Mouse (Mus musculus): ENCODE data around the gene Frmd4a.
"Not testable (repeated sequence)": the region's sequence is repeated elsewhere in the genome, so short reads cannot be mapped to it uniquely, and the experiment has no call there.

Gene Frmd4a

DNA sequence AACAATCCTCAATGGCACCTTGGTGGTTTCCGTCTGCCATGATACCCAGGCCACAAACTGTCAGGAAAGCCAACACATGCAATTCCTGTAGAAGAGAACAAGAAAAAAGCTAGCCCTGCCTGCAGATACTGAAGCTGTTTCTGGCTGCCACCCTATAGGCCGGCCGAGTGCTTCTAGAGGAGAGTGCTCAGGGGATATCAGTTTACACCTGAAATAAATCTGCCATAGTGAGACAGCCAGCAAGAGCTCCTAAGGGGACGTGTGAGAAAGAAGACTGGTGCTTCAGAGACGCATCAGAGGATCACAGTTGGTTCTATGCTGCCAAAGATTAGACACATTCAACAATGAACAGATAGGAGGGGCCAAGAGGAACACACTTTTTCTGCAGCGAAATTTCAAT, 593.8 kb downstream of the Frmd4a start:
- in situ Hi-C loops (cut with MseI, MboI) = no loop called here

DNA sequence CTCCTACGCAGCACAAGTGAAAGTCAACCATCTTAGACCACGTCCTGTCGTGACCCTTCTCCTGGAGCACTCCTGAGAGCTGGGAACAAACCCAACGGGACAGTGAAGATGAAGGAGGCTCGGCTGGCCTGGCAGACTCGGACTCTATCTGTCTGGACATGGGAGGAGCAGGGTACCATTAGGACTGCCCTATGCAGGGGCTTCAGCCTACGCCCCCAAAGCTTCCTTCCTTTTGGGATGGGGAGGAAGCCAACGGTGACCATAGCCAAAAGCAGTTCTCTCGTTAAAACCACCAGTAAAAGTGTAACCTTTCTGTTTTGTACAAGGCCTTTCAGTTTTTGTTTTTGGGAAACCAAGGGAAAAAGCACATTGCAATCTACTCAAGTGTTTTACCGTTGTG, 594.2 kb downstream of the Frmd4a start:
- in situ Hi-C loops (cut with MseI, MboI) = no loop called here

DNA sequence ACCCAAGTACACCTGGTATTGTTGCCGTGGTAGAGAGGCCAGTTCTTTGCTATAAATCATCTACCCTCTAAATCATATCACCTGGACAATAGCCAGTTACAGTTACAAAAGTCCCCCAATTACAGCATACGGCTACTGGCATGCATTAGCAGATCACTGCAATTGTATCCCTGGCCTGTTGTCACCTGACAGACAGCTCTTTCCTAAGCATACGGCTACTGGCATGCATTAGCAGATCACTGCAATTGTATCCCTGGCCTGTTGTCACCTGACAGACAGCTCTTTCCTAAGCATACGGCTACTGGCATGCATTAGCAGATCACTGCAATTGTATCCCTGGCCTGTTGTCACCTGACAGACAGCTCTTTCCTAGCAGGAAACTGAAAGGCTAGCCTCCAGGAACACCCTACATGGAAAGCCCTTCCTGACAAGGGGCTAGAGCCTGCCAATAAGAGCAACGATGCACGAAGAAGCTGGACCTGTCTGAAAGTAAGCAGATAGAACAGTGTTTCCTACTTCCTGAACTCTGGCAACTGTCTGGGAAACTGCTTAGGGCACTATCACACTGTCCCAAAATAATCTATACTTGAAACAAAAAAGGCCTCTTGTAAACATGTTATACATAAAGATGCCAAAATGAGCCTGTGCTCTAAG, 596.9 kb downstream of the Frmd4a start:
- in situ Hi-C loops (cut with MseI, MboI) = not testable (repeated sequence)

DNA sequence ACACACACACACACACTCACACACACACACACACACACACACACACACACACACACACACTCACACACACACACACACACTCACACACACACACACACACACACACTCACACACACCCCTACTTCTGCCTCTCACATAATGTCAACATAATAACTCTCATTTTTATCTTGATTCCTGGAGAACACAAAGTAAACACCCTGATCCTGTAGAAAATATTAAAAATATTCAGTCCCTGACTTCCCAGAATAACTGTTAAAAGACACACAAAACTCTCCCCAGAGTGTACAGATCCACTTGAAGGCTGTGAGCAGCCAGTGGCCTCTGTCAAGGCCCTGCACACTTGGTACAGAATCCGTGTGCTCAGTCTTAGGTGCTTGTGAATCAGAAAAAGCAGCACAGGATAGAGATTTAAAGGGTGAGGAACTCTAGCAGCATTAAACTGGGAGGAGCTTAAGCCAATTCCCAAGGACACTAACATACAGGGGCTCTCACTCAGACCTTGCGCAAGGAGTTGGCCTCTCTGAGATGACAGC, 597.6 kb downstream of the Frmd4a start:
- in situ Hi-C loops (cut with MseI, MboI) = no loop called here

DNA sequence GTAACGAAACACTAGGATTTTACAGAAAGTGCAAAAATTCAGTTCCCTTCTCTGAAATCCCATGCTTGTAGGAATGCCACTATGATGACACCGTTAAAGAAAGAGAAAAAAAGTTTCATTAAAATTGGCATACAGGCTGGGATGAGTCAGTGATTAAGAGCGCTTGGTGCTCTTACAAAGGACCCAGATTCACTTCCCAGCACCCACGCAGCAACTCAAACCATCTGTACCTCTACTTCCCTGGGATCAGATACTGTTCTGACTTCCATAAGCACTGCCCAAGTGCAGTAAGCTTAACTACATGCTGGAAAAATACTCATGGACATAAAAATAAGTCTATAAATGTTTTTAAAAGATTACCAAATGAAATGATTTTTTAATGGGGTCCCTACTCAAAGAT, 599.5 kb downstream of the Frmd4a start:
- in situ Hi-C loops (cut with MseI, MboI) = no loop called here

DNA sequence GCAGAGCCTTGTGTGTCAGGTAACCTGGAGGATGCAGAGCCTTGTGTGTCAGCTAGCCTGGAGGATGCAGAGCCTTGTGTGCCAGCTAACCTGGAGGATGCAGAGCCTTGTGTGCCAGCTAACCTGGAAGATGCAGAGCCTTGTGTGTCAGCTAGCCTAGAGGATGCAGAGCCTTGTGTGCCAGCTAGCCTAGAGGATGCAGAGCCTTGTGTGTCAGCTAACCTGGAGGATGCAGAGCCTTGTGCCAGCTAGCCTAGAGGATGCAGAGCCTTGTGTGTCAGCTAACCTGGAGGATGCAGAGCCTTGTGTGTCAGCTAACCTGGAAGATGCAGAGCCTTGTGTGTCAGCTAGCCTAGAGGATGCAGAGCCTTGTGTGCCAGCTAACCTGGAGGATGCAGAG, 601.6 kb downstream of the Frmd4a start:
- in situ Hi-C loops (cut with MseI, MboI) = not testable (repeated sequence)

DNA sequence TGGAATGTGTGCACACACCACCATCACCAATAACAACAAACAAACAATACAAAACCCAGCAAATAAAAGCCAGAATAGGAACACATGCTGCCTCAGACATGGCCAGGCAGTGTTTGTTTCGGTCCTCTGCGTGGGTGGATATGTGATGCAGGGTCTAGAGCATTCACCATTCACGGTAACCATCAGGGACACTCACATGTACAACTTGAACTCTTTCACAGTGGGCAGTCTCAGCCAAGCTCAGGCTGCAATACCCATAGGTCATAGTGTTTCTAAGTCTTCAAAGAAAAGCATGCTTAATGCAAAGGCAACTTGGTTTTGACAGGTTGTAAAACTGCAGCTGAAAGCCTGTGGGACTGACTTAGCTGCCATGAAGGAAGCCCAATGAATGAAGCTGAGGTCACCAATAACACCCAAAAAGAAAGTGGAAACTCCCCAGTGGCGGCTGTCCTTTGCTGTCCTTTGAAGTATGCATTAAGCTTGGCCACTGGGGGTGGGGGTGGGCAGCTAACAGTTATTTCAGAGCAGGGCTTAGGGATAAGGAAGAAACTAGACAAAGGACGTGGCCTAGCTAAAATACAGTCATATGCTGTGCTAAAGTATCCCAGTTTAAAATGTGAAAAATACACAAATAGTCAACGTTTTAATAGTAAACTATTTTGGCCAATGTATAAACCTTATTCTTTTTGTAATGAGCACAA, 602.5 kb downstream of the Frmd4a start:
- in situ Hi-C loops (cut with MseI, MboI) = no loop called here

DNA sequence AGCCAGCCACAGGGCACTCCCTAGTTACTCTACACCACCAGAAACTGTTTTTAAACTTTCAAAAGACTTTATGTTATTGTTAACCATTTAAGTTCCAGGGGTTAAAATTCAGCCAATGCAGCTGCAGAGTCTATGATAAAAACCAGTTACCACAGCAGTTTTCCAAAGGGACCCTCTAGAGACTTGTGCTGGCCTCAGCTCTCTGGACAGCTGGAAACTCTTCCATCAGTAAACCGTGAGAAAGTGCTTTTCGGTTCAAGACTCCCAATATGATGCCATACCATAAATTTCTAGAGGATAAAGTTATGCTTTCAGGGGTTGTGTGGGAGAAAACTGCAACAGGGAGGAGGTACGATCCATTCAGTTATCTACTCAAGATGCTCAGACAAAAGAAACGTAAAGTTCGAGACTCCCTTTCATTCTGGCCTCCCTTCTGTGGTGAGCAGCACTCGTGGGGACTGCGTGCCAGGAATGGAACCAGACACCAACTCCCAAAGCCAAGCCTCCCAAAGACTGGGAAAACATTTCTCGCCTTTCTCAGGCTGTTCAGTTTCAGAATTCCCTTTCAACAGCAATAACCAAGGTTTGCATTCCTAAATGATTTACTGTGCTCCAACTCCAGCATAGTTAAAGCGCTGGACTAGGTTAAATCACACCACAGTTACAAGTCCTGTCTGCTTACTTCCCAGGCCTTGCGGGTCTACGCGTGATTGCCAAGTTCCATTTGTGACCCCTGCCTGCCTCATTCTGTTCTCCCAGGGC, 603.3 kb downstream of the Frmd4a start:
- in situ Hi-C loops (cut with MseI, MboI) = no loop called here

DNA sequence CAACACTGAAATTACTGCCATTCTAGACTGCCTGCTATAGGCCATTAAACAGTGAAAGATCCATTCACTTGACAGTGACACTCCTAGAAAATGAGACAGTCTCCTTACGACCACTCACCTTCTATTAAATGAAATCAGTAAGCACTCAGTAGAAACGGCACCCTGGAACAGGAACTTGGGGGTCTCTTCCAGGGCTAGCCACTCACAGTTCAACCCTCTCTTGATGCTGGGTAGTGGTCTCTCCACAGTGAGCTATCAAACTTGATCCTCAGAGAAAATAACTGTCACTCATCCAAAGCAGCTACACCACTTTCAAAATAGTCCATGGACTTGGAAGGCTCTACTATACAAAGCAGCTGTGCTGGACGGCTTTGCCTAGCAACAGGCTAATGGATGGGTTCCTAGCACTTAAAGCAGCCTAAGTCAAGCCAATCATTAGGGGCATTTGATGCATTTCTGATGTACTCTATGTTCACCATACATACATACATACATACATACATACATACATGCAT, 604.0 kb downstream of the Frmd4a start:
- in situ Hi-C loops (cut with MseI, MboI) = no loop called here

DNA sequence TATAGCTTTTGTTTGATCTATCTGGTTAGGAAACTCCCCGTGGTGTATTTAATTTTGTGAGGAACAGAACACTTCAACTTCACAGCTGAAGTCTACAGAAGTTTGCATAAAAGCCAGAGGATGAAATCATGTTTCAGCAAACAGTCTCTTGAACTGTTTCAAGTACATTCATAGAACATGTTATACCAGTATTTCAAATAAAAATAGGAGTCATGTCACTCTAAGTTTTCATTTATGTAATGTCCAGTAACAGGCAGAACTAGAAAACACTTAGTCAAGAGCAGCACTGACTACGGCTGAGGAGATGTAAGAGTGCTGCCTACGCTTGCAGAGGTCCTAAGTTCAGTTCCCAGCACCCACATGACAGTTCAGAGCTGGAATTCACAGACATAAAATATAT, 609.4 kb downstream of the Frmd4a start:
- in situ Hi-C loops (cut with MseI, MboI) = no loop called here

DNA sequence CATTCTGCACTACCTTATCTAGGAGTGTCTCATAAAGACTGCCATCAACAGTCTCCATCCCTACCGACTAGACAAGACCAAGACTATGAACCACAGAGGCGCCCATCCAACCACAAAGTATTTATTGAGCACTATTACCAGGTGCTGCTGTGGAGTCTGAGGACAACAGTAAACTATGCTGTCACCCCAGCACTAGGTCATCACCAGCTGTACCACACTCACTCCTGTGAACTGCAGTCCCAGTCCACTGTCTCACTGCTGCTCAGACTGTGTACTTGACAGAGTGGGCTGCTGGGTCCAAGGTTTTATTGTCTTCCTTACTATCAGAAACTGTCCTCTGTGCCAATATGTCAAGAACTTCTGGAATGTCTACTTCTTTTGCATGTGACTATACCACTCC, 611.4 kb downstream of the Frmd4a start:
- in situ Hi-C loops (cut with MseI, MboI) = no loop called here

DNA sequence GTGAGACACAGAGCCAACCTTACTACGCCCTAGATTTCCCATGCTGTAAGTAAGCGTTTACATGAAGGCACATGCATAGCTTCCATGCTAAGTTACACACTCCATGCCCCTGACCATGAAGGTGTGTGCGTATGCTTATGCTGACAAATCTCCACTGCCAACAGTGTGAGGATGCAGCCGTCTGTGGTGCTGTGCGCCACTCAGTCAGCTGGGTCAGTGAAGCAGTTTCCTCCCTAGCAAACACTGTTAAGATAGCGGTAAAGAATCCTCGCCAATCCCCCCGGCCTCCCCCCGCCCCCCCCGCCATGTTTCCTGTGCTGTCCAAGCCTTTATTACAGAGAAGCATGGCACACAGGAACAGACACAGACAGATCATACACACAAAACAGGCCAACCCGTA, 612.0 kb downstream of the Frmd4a start:
- in situ Hi-C loops (cut with MseI, MboI) = no loop called here

DNA sequence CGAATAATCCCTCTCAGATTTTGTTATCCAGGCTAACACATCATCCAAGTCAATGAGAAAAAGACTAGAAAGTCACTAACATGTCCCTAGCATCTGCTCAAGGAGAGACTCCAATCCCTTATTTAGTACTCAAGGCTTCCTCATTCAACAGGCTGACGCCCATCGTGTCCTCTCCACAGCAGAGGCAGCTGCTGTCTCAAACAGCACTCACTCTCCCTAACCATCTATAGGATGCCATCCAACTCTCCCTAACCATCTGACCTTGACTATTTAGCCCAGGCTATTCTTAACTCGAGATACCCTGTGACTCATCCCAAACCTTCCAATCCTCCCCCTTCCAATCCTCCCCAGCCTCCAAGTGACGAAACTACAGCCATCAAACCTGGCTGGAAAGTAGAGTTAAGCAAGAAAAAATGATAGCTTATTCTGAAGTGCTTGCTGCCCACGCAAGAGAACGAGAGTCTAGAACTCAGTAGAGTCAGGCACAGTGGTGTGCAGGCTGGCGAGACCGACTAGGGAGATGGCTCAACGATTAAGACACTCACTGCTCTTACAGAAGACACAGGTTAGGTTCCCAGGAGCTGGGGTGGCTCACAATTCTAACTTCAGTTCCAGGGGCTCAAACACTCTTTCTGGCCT, 612.8 kb downstream of the Frmd4a start:
- in situ Hi-C loops (cut with MseI, MboI) = no loop called here

DNA sequence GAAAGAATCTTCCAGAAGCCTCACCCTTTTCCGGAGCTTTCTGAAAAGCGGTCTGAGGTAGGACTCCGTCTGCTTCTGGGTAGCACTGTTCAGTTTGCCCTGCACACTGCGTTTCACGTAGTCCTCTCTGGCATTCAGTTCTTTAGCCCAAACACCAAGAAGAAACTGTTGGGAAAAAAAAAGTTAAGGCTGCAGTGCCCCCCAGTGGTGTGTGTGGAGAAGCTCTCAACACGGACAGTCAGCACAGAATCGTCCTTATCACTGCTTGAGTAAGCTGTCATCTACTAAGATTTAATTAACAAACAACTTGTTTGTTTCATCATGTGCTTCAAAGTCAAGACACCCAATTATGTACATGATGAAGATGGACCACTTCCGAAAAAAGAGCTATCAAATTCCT, 618.3 kb downstream of the Frmd4a start:
- in situ Hi-C loops (cut with MseI, MboI) = no loop called here

DNA sequence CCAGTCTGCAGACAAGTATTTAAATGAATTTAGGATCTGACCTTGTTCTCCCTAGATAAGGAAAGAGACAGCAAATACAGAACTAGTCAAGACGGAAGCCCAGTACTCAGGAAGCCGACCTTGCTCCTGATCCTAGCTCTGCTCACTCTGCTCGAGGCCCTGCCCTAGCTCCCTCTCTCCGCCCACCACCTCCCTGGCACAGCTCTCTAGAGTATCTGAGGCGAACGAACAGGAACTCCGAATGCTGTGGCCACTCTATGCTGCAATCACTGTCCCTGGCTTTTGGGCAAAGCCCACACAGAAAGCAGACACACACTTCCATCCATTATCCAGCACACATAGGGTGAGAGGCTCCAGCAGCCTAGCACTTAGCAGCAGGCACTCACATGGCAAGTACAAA, 619.1 kb downstream of the Frmd4a start:
- in situ Hi-C loops (cut with MseI, MboI) = no loop called here

DNA sequence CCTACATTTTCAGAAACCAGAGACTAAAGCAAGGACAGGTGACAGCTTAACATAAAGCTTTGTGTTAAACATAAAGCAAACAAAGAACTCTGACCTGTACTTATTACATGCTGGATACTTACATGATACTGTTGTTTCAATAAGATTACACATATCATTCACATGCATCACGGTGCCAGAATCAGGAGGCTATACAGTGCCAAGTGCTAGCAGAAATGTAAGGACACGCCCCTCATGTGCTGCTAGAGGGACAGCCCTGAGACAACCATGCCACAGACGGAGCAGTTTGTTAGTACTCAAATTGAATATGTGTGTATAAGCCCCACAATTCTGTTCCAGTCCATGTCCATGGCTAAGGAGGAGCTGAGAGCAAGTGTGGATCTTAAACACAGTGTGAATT, 620.7 kb downstream of the Frmd4a start:
- in situ Hi-C loops (cut with MseI, MboI) = no loop called here

DNA sequence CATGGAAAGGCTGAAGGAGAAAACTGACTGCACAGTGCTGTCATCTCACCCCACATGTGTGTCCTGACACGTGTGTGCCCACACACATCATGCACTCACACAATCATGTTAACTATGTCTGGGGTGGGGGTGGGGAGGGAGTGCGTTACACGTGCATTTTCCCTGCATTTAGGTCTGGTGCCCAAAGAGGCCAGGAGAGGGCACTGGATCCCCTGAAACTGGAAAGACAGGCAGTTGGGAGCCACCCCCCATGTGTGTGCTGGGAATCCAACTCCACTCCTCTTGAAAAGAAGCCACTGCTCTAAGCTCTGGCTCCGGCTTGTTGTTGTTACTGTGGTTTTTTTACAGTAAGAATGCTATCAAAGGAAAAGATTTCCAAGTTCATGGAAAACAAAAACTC, 627.5 kb downstream of the Frmd4a start:
- in situ Hi-C loops (cut with MseI, MboI) = no loop called here

DNA sequence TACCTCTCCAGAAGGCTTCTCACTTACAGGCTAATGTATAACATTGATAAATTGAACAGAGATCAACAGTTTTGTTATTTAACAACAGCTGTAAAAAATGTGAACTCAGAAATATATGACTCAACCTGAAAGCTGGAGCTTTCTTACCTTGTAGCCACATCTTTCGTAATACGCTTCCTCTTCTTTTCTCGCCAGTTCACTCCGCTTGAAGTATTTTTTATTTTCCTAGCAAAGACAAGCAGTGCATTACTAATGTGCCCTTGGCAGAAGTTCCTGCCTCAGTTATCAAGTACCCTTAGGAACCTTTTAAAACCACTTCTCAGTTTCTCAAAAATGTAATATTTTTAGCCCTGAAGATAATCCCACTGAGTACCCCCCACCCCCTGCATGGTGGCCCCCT, 630.6 kb downstream of the Frmd4a start:
- in situ Hi-C loops (cut with MseI, MboI) = no loop called here

DNA sequence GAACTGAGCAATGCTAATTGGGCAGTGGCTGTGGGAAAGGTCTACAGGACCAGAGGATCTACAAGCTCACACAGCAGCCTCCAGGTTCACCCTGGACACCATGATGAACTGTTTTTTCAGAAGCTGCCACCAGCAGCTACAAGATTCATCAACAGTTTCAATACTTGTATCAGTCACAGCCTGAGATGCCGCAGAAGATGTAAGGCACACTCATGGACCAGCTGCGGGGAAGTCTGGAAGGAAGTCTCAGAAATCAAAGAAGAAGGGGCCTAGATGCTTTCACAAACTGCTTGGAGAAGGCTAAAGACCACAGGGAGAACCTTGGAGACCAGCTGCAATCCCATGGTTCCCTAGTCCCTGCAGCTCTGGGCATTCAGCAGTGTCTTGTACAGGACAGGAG, 632.1 kb downstream of the Frmd4a start:
- in situ Hi-C loops (cut with MseI, MboI) = no loop called here

DNA sequence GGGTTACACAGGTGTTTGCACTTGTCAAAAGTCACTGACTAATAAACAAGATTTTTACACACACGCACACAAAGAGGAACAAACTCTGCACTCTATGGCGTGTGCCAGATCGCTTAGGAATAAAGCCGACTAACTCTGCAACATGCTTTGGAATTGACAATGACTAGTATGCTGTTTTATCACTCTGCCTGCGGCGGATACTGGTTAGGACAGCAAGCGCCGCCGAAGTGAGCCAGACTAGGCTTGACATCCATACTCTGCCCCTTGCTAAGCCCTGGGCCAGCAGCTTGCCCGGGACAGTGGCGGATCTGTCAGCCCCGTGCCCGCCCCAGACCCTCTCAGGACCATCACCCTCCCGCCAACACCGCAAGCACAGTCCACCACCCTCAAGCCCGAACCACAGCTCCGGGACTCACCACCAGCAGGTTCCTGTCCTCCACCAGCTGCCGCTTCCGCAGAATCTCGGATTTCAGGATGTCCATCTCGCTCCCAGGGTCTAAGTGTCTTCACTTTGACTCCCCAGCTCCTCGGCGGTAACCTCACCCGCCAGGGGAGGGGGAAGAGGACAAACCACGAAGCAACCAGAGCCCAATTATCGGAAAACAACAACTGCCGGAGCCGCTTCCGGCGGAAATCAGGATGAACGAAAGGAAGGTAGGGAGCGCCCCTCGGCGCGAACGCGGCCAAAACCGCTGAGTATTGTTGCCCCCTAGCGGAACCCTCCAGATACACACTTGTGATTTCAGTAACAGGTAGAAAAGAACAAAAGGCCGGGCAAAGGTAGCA, 634.2 kb downstream of the Frmd4a start, which contains the start of gene Prpf18:
Prpf18 (minus strand) TSS at position 614 of the 786 bp plus-strand sequence.
- in situ Hi-C loops (cut with MseI, MboI) = no loop called here

DNA sequence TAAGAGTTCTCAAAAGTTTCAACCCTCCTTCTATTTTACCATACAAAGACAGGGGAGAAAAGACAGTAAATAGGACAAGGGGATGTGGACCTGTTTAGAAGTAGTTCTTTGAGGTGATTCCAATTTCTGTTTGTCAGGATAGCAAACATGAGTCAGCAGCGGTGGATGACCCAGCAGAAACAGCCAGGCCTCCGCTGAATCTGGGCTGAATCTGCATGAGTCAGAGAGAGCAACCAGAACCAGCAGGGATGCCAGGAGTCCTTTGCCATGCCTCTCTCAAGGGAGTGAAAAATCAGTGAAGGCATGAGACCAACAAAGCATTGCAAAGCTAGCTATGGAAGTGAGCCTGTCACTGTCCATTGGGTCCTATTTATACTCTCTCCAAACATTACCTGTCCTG, 643.2 kb downstream of the Frmd4a start:
- in situ Hi-C loops (cut with MseI, MboI) = no loop called here
